Mouse (Mus musculus) heart, embryonic 13.5 days (tissue): Measurements from ENCODE around the gene Tomm20. TPM values are rescaled to one million over a fixed set of nuclear protein-coding genes. Genes with fewer than 3 reads are reported as not detected.
"Not testable (repeated sequence)": the region's sequence is repeated elsewhere in the genome, so short reads cannot be mapped to it uniquely, and the experiment has no call there.

Experiments
- ATAC-seq: fragments of 200-750 bp; cut with Nextera tagmentation; 2 replicates; pipeline ENCODE4 v1.8.0; 2017; ENCODE audit warnings: moderate TSS enrichment; ENCODE audit not compliant: insufficient number of reproducible peaks, low FRiP score, low TSS enrichment; ENCODE audit errors: extremely low read depth
- H3K27ac ChIP-seq: fragments of 300-500 bp; sonication (generic); replicated peaks from 2 replicates; pipeline ENCODE4 v1.5.1; 2015; ENCODE audit warnings: moderate library complexity, mild to moderate bottlenecking, inconsistent platforms
- H3K27me3 ChIP-seq: fragments of 300-500 bp; sonication (generic); replicated peaks from 2 replicates; pipeline ENCODE4 v1.6.1; 2015; ENCODE audit warnings: mild to moderate bottlenecking, inconsistent platforms
- H3K36me3 ChIP-seq: fragments of 300-500 bp; sonication (generic); 2 replicates; pipeline ENCODE4 v1.6.1; 2015; ENCODE audit warnings: mild to moderate bottlenecking, inconsistent platforms
- H3K4me1 ChIP-seq: fragments of 300-500 bp; sonication (generic); 2 replicates; pipeline ENCODE4 v1.6.1; 2015; ENCODE audit warnings: inconsistent platforms
- H3K4me2 ChIP-seq: fragments of 300-500 bp; sonication (generic); 2 replicates; pipeline ENCODE4 v1.6.1; 2015; ENCODE audit warnings: inconsistent platforms, mild to moderate bottlenecking, moderate library complexity
- H3K4me3 ChIP-seq: fragments of 300-500 bp; sonication (generic); 2 replicates; pipeline ENCODE4 v1.5.1; 2015; ENCODE audit warnings: moderate library complexity, mild to moderate bottlenecking, inconsistent platforms
- H3K9ac ChIP-seq: fragments of 300-500 bp; sonication (generic); 2 replicates; pipeline ENCODE4 v1.6.1; 2015; ENCODE audit warnings: inconsistent platforms, mild to moderate bottlenecking, moderate library complexity
- H3K9me3 ChIP-seq: fragments of 300-500 bp; sonication (generic); 2 replicates; pipeline ENCODE4 v1.6.1; 2016; ENCODE audit warnings: inconsistent platforms
- WGBS: fragments of 180-500 bp; shearing (Covaris S2); methylation state at CpG from one replicate; pipeline ENCODE4 v1.1.7; 2015; ENCODE audit warnings: mixed read lengths; 5-methylcytosine and 5-hydroxymethylcytosine counted together
- polyA plus RNA-seq: library from polyadenylated mRNA; unstranded; fragments of >200 nt; fragmentation: Nextera tagmentation; extraction: Ambion mirVana; gene quantifications from 2 replicates; pipeline ENCODE4 v1.2.1, GENCODE M21; 2015

Tomm20 gene
- 172 and 209 TPM in 2 replicates for polyA plus RNA-seq

GRCm38 (mm10) chr8:126945730-126946163 lies at the start of gene Tomm20:
Gene Tomm20, minus strand, starts transcription at chr8:126945844.
- Histone ChIP-seq H3K36me3 (peaks cover 34% of the 10 kb centered on the region), H3K27ac (peak within 1 kb of the TSS; percentile 93), H3K4me3 (peak within 1 kb of the TSS; percentile 91), H3K4me2 (peak within 1 kb of the TSS; percentile 85), H3K9me3 (no peaks in the 10 kb centered on the region), H3K9ac (peak within 1 kb of the TSS; percentile 99), H3K4me1 (peaks cover 41% of the 10 kb centered on the region), H3K27me3 (no peaks in the 10 kb centered on the region)
- 0% methylated on average over 48 of the region's 48 CpGs for WGBS
- peak; percentile 91 for ATAC-seq

- Histone ChIP-seq H3K27ac (no peak overlapping the region), H3K36me3 (no peaks in the 10 kb centered on the region), H3K4me2 (no peak overlapping the region), H3K4me1 (peaks cover 6% of the 10 kb centered on the region; the same call in 1 of the 2 replicates), H3K9me3 (no peaks in the 10 kb centered on the region), H3K9ac (no peak overlapping the region), H3K27me3 (no peaks in the 10 kb centered on the region), H3K4me3 (no peak overlapping the region)
- ATAC-seq = no peak
- 73% methylated on average over 1 of the region's 1 CpGs for WGBS
Observed at GRCm38 (mm10) chr8:126994506-126994905, 48.9 kb upstream of the Tomm20 start.

DNA sequence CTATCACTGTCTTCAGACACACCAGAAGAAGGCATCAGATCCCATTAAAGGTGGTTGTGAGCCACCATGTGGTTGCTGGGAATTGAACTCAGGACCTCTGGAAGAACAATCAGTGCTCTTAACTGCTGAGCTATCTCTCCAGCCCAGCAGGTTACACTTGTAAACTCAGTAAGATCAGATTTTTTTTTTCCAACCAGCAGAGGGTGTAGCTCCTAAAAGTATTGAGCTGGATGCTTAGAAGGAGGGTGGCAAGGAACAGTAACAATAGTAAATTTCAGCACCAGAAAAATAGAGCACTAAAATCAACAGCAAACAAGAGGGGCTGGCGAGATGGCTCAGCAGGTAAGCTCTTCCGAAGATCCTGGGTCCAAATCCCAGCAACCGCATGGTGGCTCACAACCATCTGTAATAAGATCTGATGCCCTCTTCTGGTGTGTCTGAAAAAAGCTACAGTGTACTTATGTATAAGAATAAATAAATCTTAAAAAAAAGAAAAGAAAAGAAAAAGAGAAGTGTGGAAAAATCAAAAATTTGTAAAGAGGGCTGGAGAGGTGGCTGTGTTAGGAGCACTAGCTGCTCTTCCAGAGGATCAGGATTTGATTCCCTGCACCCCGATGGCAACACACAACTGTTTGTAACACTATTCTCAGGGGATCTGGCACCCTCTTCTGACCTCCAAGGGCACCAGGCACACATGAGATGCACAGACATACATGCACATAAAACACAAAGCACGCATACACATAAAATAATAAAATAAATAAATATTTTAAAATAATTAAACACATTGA lies 43.9 kb upstream of the Tomm20 start:
- H3K9ac ChIP-seq = no peak overlapping the region
- no peak overlapping the region for H3K27ac ChIP-seq
- peaks cover 17% of the 10 kb centered on the region for H3K4me1 ChIP-seq
- no peak for ATAC-seq
- no peaks in the 10 kb centered on the region for H3K9me3 ChIP-seq
- H3K27me3 ChIP-seq = no peaks in the 10 kb centered on the region
- WGBS = 72% methylated on average over 5 of the region's 5 CpGs
- no peak overlapping the region for H3K4me2 ChIP-seq
- H3K36me3 ChIP-seq = no peaks in the 10 kb centered on the region
- no peak overlapping the region for H3K4me3 ChIP-seq

DNA sequence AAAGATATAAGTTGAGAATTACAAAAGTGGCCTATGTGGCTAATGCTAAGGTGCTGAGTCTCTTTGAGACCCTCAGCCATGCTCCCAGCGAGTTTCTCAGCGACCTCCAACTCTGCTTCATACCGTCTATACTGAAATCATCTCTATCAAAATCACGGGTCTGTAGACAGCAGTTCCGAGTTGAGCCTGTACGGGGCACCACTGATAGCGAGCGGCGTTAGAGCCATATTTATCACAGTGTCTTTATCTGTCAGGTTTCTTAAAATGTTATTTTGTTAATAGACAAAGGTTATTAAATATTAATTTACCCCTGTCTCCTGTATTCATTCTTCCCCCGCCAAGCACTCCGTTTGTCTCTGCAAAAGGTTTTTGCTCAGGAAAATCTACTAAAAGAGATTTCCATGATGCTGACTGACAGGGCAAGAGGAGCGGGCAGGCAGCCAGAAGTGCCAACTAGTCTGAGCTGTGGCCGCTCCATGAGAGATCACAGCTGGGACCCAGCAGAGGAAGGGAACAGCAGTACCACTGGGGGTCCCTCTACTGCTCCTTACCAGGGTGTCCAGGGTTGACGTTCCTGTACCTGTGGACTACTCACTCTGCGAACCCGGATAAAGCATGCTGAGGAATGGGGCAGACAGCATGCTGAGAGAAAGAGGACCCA lies 42.8 kb upstream of the Tomm20 start:
- H3K27ac ChIP-seq = no peak overlapping the region
- H3K4me1 ChIP-seq = peaks cover 17% of the 10 kb centered on the region
- 0 out of 2 replicates have a peak overlapping the region, but pooled peaks have one; percentile 28 for H3K9ac ChIP-seq
- peak overlapping the region; percentile 51 for H3K4me2 ChIP-seq
- 36% methylated on average over 16 of the region's 16 CpGs for WGBS
- H3K4me3 ChIP-seq = peak overlapping the region; percentile 13; the same call in 1 of the 2 replicates
- no peak for ATAC-seq
- H3K36me3 ChIP-seq = no peaks in the 10 kb centered on the region
- H3K27me3 ChIP-seq = no peaks in the 10 kb centered on the region
- no peaks in the 10 kb centered on the region for H3K9me3 ChIP-seq

GRCm38 (mm10) chr8:126986495-126986894 lies 40.9 kb upstream of the Tomm20 start:
- Histone ChIP-seq H3K4me2 (peak overlapping the region; percentile 39; the same call in 1 of the 2 replicates), H3K36me3 (no peaks in the 10 kb centered on the region), H3K9ac (no peak overlapping the region), H3K9me3 (no peaks in the 10 kb centered on the region), H3K4me3 (no peak overlapping the region), H3K27me3 (no peaks in the 10 kb centered on the region), H3K4me1 (peaks cover 17% of the 10 kb centered on the region), H3K27ac (no peak overlapping the region)
- WGBS = 3% methylated on average over 12 of the region's 12 CpGs
- no peak for ATAC-seq

DNA sequence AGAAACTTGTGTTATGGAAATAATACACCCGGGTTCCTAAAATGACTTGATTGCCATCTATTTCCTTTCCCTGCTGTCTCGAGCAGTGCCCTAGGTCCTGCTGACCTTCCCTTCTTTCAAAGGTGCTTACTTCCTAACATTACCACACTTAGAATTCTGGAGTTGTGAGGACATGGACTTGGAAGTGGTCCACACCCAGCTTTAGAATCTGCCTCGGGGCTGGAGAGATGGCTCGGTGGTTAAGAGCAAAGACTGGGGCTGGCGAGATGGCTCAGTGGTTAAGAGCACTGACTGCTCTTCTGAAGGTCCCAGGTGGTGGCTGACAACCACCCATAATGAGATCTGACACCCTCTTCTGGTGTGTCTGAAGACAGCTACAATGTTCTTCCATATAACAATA lies 34.4 kb upstream of the Tomm20 start:
- Histone ChIP-seq H3K4me2 (no peak overlapping the region), H3K9me3 (no peaks in the 10 kb centered on the region), H3K4me1 (peaks cover 10% of the 10 kb centered on the region; the same call in 1 of the 2 replicates), H3K27me3 (peaks cover 19% of the 10 kb centered on the region), H3K27ac (no peak overlapping the region), H3K36me3 (no peaks in the 10 kb centered on the region), H3K9ac (no peak overlapping the region), H3K4me3 (no peak overlapping the region)
- ATAC-seq = no peak
- 59% methylated on average over 5 of the region's 5 CpGs for WGBS

- Histone ChIP-seq H3K27me3 (peaks cover 19% of the 10 kb centered on the region), H3K9ac (peak overlapping the region; percentile 70), H3K36me3 (no peaks in the 10 kb centered on the region), H3K4me2 (peak overlapping the region; percentile 69), H3K9me3 (no peaks in the 10 kb centered on the region), H3K27ac (no peak overlapping the region), H3K4me1 (peaks cover 10% of the 10 kb centered on the region; the same call in 1 of the 2 replicates), H3K4me3 (peak overlapping the region; percentile 50)
- WGBS = 22% methylated on average over 27 of the region's 27 CpGs
- ATAC-seq = no peak
Observed at GRCm38 (mm10) chr8:126979091-126979920, 33.7 kb upstream of the Tomm20 start.

DNA sequence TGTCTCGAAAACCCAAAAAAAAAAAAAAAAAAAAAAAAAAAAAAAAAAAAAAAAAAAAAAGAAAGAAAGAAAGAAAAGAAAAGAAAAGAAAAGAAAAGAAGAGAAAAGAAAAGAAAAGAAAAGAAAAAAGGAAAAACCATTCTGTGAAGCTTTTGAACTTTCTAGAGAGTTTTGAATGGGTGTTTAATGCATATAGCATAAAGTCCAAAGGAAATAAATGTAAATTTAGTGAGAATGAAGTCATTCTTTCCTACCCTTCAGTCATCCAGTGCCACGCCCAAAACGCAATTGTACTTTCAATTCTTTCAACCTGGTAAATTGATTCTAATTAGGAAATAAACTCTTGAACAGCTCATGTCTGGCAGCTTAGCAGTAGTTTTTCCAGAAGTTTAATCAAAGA lies 32.9 kb upstream of the Tomm20 start:
- H3K27me3 ChIP-seq = peaks cover 19% of the 10 kb centered on the region
- H3K4me3 ChIP-seq = peak overlapping the region; percentile 50
- H3K36me3 ChIP-seq, ATAC-seq, H3K27ac ChIP-seq, H3K9me3 ChIP-seq: not testable (repeated sequence)
- peak overlapping the region; percentile 70 for H3K9ac ChIP-seq
- 24% methylated on average over 3 of the region's 3 CpGs for WGBS
- peaks cover 10% of the 10 kb centered on the region; the same call in 1 of the 2 replicates for H3K4me1 ChIP-seq
- peak overlapping the region; percentile 69 for H3K4me2 ChIP-seq

GRCm38 (mm10) chr8:126978028-126978427 lies 32.4 kb upstream of the Tomm20 start:
- no peak for ATAC-seq
- Histone ChIP-seq H3K4me1 (peaks cover 10% of the 10 kb centered on the region; the same call in 1 of the 2 replicates), H3K27ac (no peak overlapping the region), H3K9ac (no peak overlapping the region), H3K36me3 (no peaks in the 10 kb centered on the region), H3K4me3 (no peak overlapping the region), H3K27me3 (peaks cover 19% of the 10 kb centered on the region), H3K9me3 (no peaks in the 10 kb centered on the region), H3K4me2 (no peak overlapping the region)
- 78% methylated on average over 10 of the region's 10 CpGs for WGBS

GRCm38 (mm10) chr8:126976608-126977348 lies 31.1 kb upstream of the Tomm20 start:
- 62% methylated on average over 8 of the region's 8 CpGs for WGBS

More at GRCm38 (mm10) chr8:126976608-126977348, 31.1 kb upstream of the Tomm20 start:
- Histone ChIP-seq H3K9me3 (no peaks in the 10 kb centered on the region), H3K4me3 (no peak overlapping the region), H3K36me3 (no peaks in the 10 kb centered on the region), H3K4me1 (peaks cover 10% of the 10 kb centered on the region; the same call in 1 of the 2 replicates), H3K4me2 (no peak overlapping the region), H3K9ac (no peak overlapping the region), H3K27me3 (peaks cover 19% of the 10 kb centered on the region), H3K27ac (no peak overlapping the region)
- no peak for ATAC-seq
